Mouse (Mus musculus) kidney, adult 2 months (tissue): Measurements from ENCODE around the gene Glt6d1. TPM values are rescaled to one million over a fixed set of nuclear protein-coding genes. Genes with fewer than 3 reads are reported as not detected.
A peak's percentile ranks its signal among the peaks of the same experiment; 100 is the strongest.

Experiments used
- DNase-seq: peaks from one replicate; pipeline ENCODE4 v3.0.0; 2021
- H3K27ac ChIP-seq: fragments of 200-500 bp; 2 replicates; pipeline ENCODE4 v1.5.1; 2012; ENCODE audit warnings: low read depth, low read length, control low read depth, inconsistent platforms; ENCODE audit not compliant: insufficient read depth
- H3K27me3 ChIP-seq: fragments of 200-500 bp; replicated peaks from 2 replicates; pipeline ENCODE4 v1.6.1; 2012; ENCODE audit warnings: mild to moderate bottlenecking, moderate library complexity, low read length, inconsistent platforms; ENCODE audit not compliant: control insufficient read depth, insufficient read depth
- H3K36me3 ChIP-seq: fragments of 200-500 bp; 2 replicates; pipeline ENCODE4 v1.6.1; 2012; ENCODE audit warnings: mild to moderate bottlenecking, moderate library complexity, low read length, inconsistent platforms; ENCODE audit not compliant: control insufficient read depth, insufficient read depth
- H3K4me1 ChIP-seq: fragments of 200-500 bp; 2 replicates; pipeline ENCODE4 v1.6.1; 2011; ENCODE audit warnings: low read length; ENCODE audit not compliant: control insufficient read depth, insufficient read depth
- H3K4me3 ChIP-seq: fragments of 200-500 bp; 2 replicates; pipeline ENCODE4 v1.5.1; 2011; ENCODE audit warnings: mild to moderate bottlenecking, low read depth, low read length, control low read depth; ENCODE audit not compliant: insufficient read depth
- CTCF ChIP-seq: fragments of 200-500 bp; conservative IDR thresholded peaks from 2 replicates; pipeline ENCODE4 v1.5.1; 2011; ENCODE audit warnings: low read depth, mild to moderate bottlenecking, control low read depth, low read length, moderate library complexity, mixed read lengths; ENCODE audit not compliant: insufficient read depth, insufficient read length
- POLR2A ChIP-seq: fragments of 200-500 bp; IDR thresholded peaks from one replicate; pipeline ENCODE4 v1.6.1; 2011; ENCODE audit warnings: low read depth, low read length, control low read depth
- WGBS: fragments of 180-500 bp; shearing (Covaris S2); methylation state at CpG from one replicate; pipeline ENCODE4 v1.1.7; 2018; 5-methylcytosine and 5-hydroxymethylcytosine counted together
- polyA plus RNA-seq: library from polyadenylated mRNA; depleted of rRNA; stranded (reverse); fragments of >200 nt; gene quantifications from 2 replicates; pipeline ENCODE4 v1.2.3, GENCODE M21; 2012

Gene Glt6d1
- polyA plus RNA-seq, 1 experiment: not detected

DNA sequence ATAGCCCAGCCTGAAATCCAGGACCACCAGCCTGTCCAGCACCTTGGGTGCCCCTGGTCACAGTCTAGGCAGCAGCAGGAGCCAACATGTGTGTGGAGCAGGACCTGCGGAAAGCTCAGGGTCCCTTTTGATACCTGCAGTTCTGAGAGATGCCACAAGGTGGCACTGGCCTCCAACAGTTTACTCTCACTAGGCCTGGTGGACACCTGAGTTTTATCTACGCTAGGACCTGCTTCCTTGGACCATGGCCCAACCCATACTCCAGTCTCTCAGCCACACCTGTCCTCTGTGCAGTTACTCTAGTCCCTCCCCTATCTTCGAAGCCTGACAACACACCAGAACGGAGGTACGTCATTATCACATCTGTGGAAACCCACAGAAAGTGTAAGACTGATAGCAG is 20.6 kb upstream of the Glt6d1 start:
- Histone ChIP-seq H3K27me3 (no peaks in the 10 kb centered on the region), H3K4me3 (no peak overlapping the region), H3K36me3 (no peaks in the 10 kb centered on the region), H3K4me1 (no peaks in the 10 kb centered on the region), H3K27ac (no peak overlapping the region)
- peak; percentile 87 for TF ChIP-seq CTCF
- TF ChIP-seq POLR2A: no peak
- DNase-seq: peak; percentile 69
- 46% methylated on average over 5 of the region's 5 CpGs for WGBS

DNA sequence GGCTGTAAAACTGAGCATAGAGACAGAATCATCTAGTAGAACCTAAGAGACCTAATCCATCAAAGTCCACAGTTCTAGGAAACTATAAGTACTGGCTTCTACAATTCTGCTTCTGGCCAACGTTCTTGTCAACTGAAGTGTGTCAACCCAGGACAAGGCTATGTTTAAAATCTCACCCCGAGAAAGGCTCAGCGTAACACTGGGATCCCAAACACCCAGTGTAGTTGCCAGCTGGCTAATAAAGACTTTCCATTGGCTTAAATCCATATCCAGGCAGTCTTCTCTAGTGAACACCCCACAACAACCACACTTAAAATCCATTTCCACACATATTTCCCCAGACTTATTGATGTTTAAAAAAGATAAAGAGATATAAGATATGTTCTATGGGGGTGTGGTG is 15.1 kb upstream of the Glt6d1 start:
- Histone ChIP-seq H3K27ac (no peak overlapping the region), H3K4me1 (no peaks in the 10 kb centered on the region), H3K36me3 (no peaks in the 10 kb centered on the region), H3K4me3 (no peak overlapping the region), H3K27me3 (no peaks in the 10 kb centered on the region)
- 73% methylated on average over 3 of the region's 3 CpGs for WGBS
- no peak for TF ChIP-seq POLR2A
- TF ChIP-seq CTCF: no peak
- DNase-seq: no peak

DNA sequence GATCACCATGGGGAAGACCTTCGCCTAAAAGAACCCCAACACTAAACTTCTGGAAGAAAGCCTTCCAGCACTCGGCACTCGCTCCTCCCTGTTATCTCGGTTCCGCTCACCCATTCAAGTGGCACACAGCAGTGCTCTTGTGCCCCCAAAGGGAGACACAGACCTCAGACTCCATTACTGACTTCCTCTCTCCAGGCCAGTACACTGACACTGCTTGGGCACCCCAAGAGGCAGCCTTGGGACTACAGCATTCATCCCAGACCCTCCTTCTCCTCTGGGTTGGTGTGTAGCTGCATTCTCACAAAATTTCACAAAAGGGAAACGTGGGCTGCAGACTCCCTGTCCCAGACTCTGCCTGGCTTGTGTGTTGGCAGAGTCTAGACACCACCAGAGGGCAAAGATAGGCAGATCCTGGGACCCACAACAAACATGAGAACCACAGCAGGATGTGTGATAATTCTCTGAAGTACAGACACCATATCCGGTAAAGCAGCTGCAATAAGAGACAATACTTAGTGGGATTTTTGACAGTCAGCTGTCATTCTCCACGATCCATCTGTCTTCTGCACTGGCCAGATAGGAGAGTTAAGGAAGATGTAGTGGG is 12.8 kb upstream of the Glt6d1 start:
- no peaks in the 10 kb centered on the region for H3K4me1 ChIP-seq
- TF ChIP-seq POLR2A (no peak), CTCF (no peak)
- no peaks in the 10 kb centered on the region for H3K36me3 ChIP-seq
- no peaks in the 10 kb centered on the region for H3K27me3 ChIP-seq
- DNase-seq: no peak
- no peak overlapping the region for H3K4me3 ChIP-seq
- H3K27ac ChIP-seq: no peak overlapping the region
- WGBS: 79% methylated on average over 8 of the region's 8 CpGs

DNA sequence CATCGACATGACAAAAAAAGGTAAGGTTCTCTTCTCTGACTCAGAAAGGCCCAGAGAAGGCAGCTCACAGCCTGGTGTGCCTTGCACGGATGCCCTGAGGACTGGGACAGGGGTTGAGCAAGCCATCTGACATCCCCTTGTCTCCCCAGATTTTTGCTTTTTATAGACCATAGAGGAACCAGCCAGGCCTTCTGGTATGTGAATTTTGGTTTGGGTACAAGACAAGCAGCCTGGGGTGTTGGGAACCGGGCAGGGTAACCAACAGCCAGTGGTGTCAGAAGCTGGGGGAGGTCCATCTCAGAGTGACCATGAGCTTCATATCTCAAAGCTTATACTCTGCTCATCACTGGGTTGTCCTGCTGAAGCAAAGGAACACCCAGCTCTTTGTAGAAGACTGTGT is 9.1 kb upstream of the Glt6d1 start:
- no peak overlapping the region for H3K27ac ChIP-seq
- TF ChIP-seq POLR2A (no peak), CTCF (no peak)
- no peaks in the 10 kb centered on the region for H3K4me1 ChIP-seq
- no peaks in the 10 kb centered on the region for H3K27me3 ChIP-seq
- DNase-seq: no peak
- WGBS: 90% methylated on average over 3 of the region's 3 CpGs
- H3K4me3 ChIP-seq: no peak overlapping the region
- H3K36me3 ChIP-seq: no peaks in the 10 kb centered on the region

GRCm38 (mm10) chr2:25822806-25823205 is 7.2 kb upstream of the Glt6d1 start, which contains the start of gene Lcn9:
Gene Lcn9 (plus strand): TSS chr2:25823153.
- Histone ChIP-seq H3K27me3 (no peaks in the 10 kb centered on the region), H3K27ac (no peak within 1 kb of the TSS), H3K36me3 (no peaks in the 10 kb centered on the region), H3K4me3 (no peak within 1 kb of the TSS), H3K4me1 (no peaks in the 10 kb centered on the region)
- no peak for DNase-seq
- TF ChIP-seq CTCF (no peak), POLR2A (no peak)
- WGBS: 70% methylated on average over 1 of the region's 1 CpGs

DNA sequence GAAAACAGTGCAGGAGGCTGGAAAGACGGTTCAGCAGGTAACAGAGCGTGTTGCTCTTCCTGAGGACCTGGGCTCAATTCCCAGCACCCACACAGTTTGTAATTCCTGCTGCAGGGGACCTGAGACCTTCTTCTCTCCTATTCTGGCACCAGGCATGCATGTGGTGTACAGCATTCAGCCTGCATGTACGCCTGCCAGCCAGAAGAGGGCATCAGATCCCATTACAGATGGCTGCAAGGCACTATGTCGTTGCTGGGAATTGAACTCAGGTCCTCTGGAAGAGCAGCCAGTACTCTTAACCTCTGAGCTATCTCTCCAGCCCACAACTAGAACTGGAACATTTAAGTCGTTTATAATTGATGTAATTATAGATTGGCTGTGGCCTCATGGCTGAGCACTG is 2.3 kb downstream of the Glt6d1 start:
- H3K27me3 ChIP-seq: no peaks in the 10 kb centered on the region
- TF ChIP-seq CTCF: peak; percentile 25; the same call in 1 of the 2 replicates
- TF ChIP-seq POLR2A: no peak
- DNase-seq: no peak
- H3K27ac ChIP-seq: no peak overlapping the region
- no peaks in the 10 kb centered on the region for H3K4me1 ChIP-seq
- H3K4me3 ChIP-seq: no peak overlapping the region
- WGBS: 86% methylated on average over 5 of the region's 5 CpGs
- H3K36me3 ChIP-seq: no peaks in the 10 kb centered on the region

GRCm38 (mm10) chr2:25811711-25812110 is 3.9 kb downstream of the Glt6d1 start:
- H3K27ac ChIP-seq: no peak overlapping the region
- no peaks in the 10 kb centered on the region for H3K4me1 ChIP-seq
- DNase-seq: peak; percentile 39
- no peak overlapping the region for H3K4me3 ChIP-seq
- H3K27me3 ChIP-seq: no peaks in the 10 kb centered on the region
- no peaks in the 10 kb centered on the region for H3K36me3 ChIP-seq
- no peak for TF ChIP-seq POLR2A
- TF ChIP-seq CTCF: no peak
- WGBS: 48% methylated on average over 2 of the region's 2 CpGs

GRCm38 (mm10) chr2:25798065-25798464 is 17.6 kb downstream of the Glt6d1 start:
- Histone ChIP-seq H3K27me3 (no peaks in the 10 kb centered on the region), H3K36me3 (no peaks in the 10 kb centered on the region), H3K4me1 (no peaks in the 10 kb centered on the region), H3K4me3 (no peak overlapping the region), H3K27ac (no peak overlapping the region)
- DNase-seq: no peak
- WGBS: 32% methylated on average over 5 of the region's 5 CpGs
- no peak for TF ChIP-seq POLR2A
